Mouse (Mus musculus) forebrain, embryonic 11.5 days (tissue): ENCODE results near the gene Cyb561. TPM values are rescaled to one million over a fixed set of nuclear protein-coding genes. Genes with fewer than 3 reads are reported as not detected.

ENCODE experiments used
- ATAC-seq: fragments of 200-750 bp; cut with Nextera tagmentation; replicated peaks from 2 replicates; pipeline ENCODE4 v1.8.0; 2017; ENCODE audit warnings: moderate TSS enrichment; ENCODE audit not compliant: low FRiP score
- DNase-seq: peaks from one replicate; pipeline ENCODE4 v3.0.0-alpha.2; 2017; ENCODE audit warnings: low spot score
- H3K27ac ChIP-seq: fragments of 300-500 bp; sonication (generic); 2 replicates; pipeline ENCODE4 v1.5.1; 2014; ENCODE audit warnings: low read depth, low read length
- H3K27me3 ChIP-seq: fragments of 300-500 bp; sonication (generic); 2 replicates; pipeline ENCODE4 v1.6.1; 2014; ENCODE audit warnings: mild to moderate bottlenecking, low read length, mixed read lengths; ENCODE audit not compliant: control insufficient read depth, insufficient read depth
- H3K36me3 ChIP-seq: fragments of 300-500 bp; sonication (generic); 2 replicates; pipeline ENCODE4 v1.6.1; 2014; ENCODE audit warnings: mild to moderate bottlenecking, low read length, moderate library complexity, mixed read lengths; ENCODE audit not compliant: control insufficient read depth, insufficient read depth
- H3K4me1 ChIP-seq: fragments of 300-500 bp; sonication (generic); replicated peaks from 2 replicates; pipeline ENCODE4 v1.6.1; 2014; ENCODE audit warnings: low read length, mixed read lengths; ENCODE audit not compliant: control insufficient read depth, insufficient read depth
- H3K4me2 ChIP-seq: fragments of 300-500 bp; sonication (generic); 2 replicates; pipeline ENCODE4 v1.6.1; 2014; ENCODE audit warnings: low read depth, mild to moderate bottlenecking, low read length, moderate library complexity, mixed read lengths; ENCODE audit not compliant: severe bottlenecking
- H3K4me3 ChIP-seq: fragments of 300-500 bp; sonication (generic); 2 replicates; pipeline ENCODE4 v1.5.1; 2014; ENCODE audit warnings: low read depth, low read length
- H3K9ac ChIP-seq: fragments of 300-500 bp; sonication (generic); 2 replicates; pipeline ENCODE4 v1.6.1; 2014; ENCODE audit warnings: low read length
- H3K9me3 ChIP-seq: fragments of 300-500 bp; sonication (generic); 2 replicates; pipeline ENCODE4 v1.6.1; 2016; ENCODE audit warnings: low read length, mixed read lengths; ENCODE audit not compliant: control insufficient read depth
- WGBS: fragments of 180-500 bp; shearing (Covaris S2); extraction: QIAGEN DNeasy Blood & Tissue Kit; methylation state at CpG from one replicate; pipeline ENCODE4 v1.1.7; 2014; 5-methylcytosine and 5-hydroxymethylcytosine counted together
- polyA plus RNA-seq: library from polyadenylated mRNA; unstranded; fragments of >200 nt; fragmentation: Nextera tagmentation; extraction: Ambion mirVana; gene quantifications from 2 replicates; pipeline ENCODE4 v1.2.1, GENCODE M21; 2014

Gene Cyb561
- polyA plus RNA-seq, 1 experiment from 2014 or later, result 11.5 TPM

- Histone ChIP-seq H3K27ac (no peak overlapping the region), H3K9me3 (no peaks in the 10 kb centered on the region), H3K9ac (no peak overlapping the region), H3K36me3 (no peaks in the 10 kb centered on the region), H3K4me3 (no peak overlapping the region), H3K4me1 (no peaks in the 10 kb centered on the region), H3K27me3 (no peaks in the 10 kb centered on the region), H3K4me2 (no peak overlapping the region)
- no peak for ATAC-seq
- WGBS, result 89% methylated on average over 2 of the region's 2 CpGs
- no peak for DNase-seq
Measured at GRCm38 (mm10) chr11:105978232-105978631, 25.1 kb upstream of the Cyb561 start.

GRCm38 (mm10) chr11:105975636-105976035, 22.5 kb upstream of the Cyb561 start:
- 90% methylated on average over 5 of the region's 5 CpGs for WGBS
- ATAC-seq, result no peak

GRCm38 (mm10) chr11:105975050-105975449, 21.9 kb upstream of the Cyb561 start:
- WGBS, result 80% methylated on average over 3 of the region's 3 CpGs
- no peak for ATAC-seq

More at GRCm38 (mm10) chr11:105975636-105976035, 22.5 kb upstream of the Cyb561 start:
- no peaks in the 10 kb centered on the region for H3K36me3 ChIP-seq
- H3K9ac ChIP-seq, result no peak overlapping the region
- H3K4me3 ChIP-seq, result no peak overlapping the region
- no peak overlapping the region for H3K4me2 ChIP-seq
- H3K27me3 ChIP-seq, result no peaks in the 10 kb centered on the region
- H3K9me3 ChIP-seq, result no peaks in the 10 kb centered on the region
- H3K27ac ChIP-seq, result no peak overlapping the region
- H3K4me1 ChIP-seq, result no peaks in the 10 kb centered on the region
- no peak for DNase-seq

GRCm38 (mm10) chr11:105974593-105974992, 21.5 kb upstream of the Cyb561 start:
- no peak overlapping the region for H3K27ac ChIP-seq
- ATAC-seq (no peak), DNase-seq (no peak)
- H3K4me2 ChIP-seq, result no peak overlapping the region
- H3K4me3 ChIP-seq, result no peak overlapping the region
- no peaks in the 10 kb centered on the region for H3K36me3 ChIP-seq
- 91% methylated on average over 6 of the region's 6 CpGs for WGBS
- no peaks in the 10 kb centered on the region for H3K27me3 ChIP-seq
- H3K9ac ChIP-seq, result no peak overlapping the region
- no peaks in the 10 kb centered on the region for H3K9me3 ChIP-seq
- H3K4me1 ChIP-seq, result no peaks in the 10 kb centered on the region

More at GRCm38 (mm10) chr11:105975050-105975449, 21.9 kb upstream of the Cyb561 start:
- Histone ChIP-seq H3K36me3 (no peaks in the 10 kb centered on the region), H3K27ac (no peak overlapping the region), H3K4me1 (no peaks in the 10 kb centered on the region), H3K9me3 (no peaks in the 10 kb centered on the region), H3K27me3 (no peaks in the 10 kb centered on the region), H3K4me2 (no peak overlapping the region), H3K4me3 (no peak overlapping the region), H3K9ac (no peak overlapping the region)
- DNase-seq, result no peak

GRCm38 (mm10) chr11:105969516-105969915, 16.4 kb upstream of the Cyb561 start:
- no peak overlapping the region for H3K4me3 ChIP-seq
- ATAC-seq, result no peak
- no peaks in the 10 kb centered on the region for H3K36me3 ChIP-seq
- H3K9me3 ChIP-seq, result no peaks in the 10 kb centered on the region
- 0 out of 2 replicates have a peak, but pooled peaks cover 3% of the 10 kb centered on the region for H3K4me1 ChIP-seq
- H3K4me2 ChIP-seq, result no peak overlapping the region
- 44% methylated on average over 1 of the region's 1 CpGs for WGBS
- H3K9ac ChIP-seq, result no peak overlapping the region
- H3K27ac ChIP-seq, result no peak overlapping the region
- H3K27me3 ChIP-seq, result peaks cover 21% of the 10 kb centered on the region
- no peak for DNase-seq

GRCm38 (mm10) chr11:105968948-105969347, 15.8 kb upstream of the Cyb561 start:
- H3K4me3 ChIP-seq, result no peak overlapping the region
- 47% methylated on average over 10 of the region's 10 CpGs for WGBS
- no peak overlapping the region for H3K9ac ChIP-seq
- H3K4me2 ChIP-seq, result no peak overlapping the region
- DNase-seq, result no peak
- 0 out of 2 replicates have a peak, but pooled peaks cover 3% of the 10 kb centered on the region for H3K4me1 ChIP-seq
- no peaks in the 10 kb centered on the region for H3K9me3 ChIP-seq
- peaks cover 21% of the 10 kb centered on the region for H3K27me3 ChIP-seq
- H3K36me3 ChIP-seq, result no peaks in the 10 kb centered on the region
- no peak for ATAC-seq
- H3K27ac ChIP-seq, result no peak overlapping the region

GRCm38 (mm10) chr11:105967741-105968574, 14.8 kb upstream of the Cyb561 start, which contains the start of gene Ace:
Gene Ace, plus strand, starts transcription at chr11:105967945.
- Histone ChIP-seq H3K4me2 (peak within 1 kb of the TSS; percentile 98), H3K36me3 (no peaks in the 10 kb centered on the region), H3K27me3 (peaks cover 21% of the 10 kb centered on the region), H3K27ac (no peak within 1 kb of the TSS), H3K9ac (peak within 1 kb of the TSS; percentile 55), H3K4me1 (0 out of 2 replicates have a peak, but pooled peaks cover 3% of the 10 kb centered on the region), H3K4me3 (peak within 1 kb of the TSS; percentile 50), H3K9me3 (no peaks in the 10 kb centered on the region)
- ATAC-seq, result peak; percentile 64
- WGBS, result under 1% methylated on average over 76 of the region's 76 CpGs
- DNase-seq, result peak; percentile 68

GRCm38 (mm10) chr11:105966288-105966687, 13.2 kb upstream of the Cyb561 start:
- H3K27me3 ChIP-seq, result peaks cover 21% of the 10 kb centered on the region
- 73% methylated on average over 4 of the region's 4 CpGs for WGBS
- no peak overlapping the region for H3K4me2 ChIP-seq
- H3K4me1 ChIP-seq, result 0 out of 2 replicates have a peak, but pooled peaks cover 3% of the 10 kb centered on the region
- H3K27ac ChIP-seq, result no peak overlapping the region
- H3K4me3 ChIP-seq, result no peak overlapping the region
- no peak overlapping the region for H3K9ac ChIP-seq
- H3K9me3 ChIP-seq, result no peaks in the 10 kb centered on the region
- no peaks in the 10 kb centered on the region for H3K36me3 ChIP-seq
- ATAC-seq (no peak), DNase-seq (no peak)
